In the genomic region with DNA sequence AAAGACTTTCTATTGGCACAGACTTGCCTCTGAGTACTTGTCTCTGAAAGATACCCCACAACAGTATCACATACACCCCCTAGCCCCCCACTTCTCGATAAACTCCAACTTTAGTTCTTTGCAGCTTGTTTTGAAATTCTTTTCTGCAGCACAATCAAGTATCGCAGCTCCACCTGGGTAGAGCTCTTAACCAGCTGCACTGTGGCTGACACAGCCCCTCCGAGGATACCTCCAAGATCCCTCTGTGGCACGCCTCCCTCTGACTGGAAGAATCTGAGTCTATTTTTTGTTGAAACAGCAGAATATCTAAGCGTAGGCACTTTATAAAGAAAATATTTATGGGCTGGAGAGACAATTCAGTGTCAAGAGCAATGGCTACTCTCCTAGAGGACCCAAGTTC, we compare ENCODE assay signal across 31 mouse cellular contexts. TPM values are rescaled to one million over a fixed set of nuclear protein-coding genes. Genes with fewer than 3 reads are reported as not detected.
"Had no signal": no experiment of that assay in that cellular context is flagged by ENCODE, and none has a peak within 500 bp of the region (broad histone marks: within the 10 kb centered on the region; RNA-seq: fewer than 3 reads in every experiment).

No protein-coding gene starts in this region.

- H3K27me3 ChIP-seq: heart, embryonic 13.5 days; heart, embryonic 15.5 days; hindbrain, embryonic 13.5 days; hindbrain, embryonic 15.5 days; kidney, embryonic 15.5 days; limb, embryonic 13.5 days; limb, embryonic 15.5 days had no signal

- H3K27ac ChIP-seq: heart, adult 2 months; heart, embryonic 13.5 days; heart, embryonic 15.5 days; hindbrain, embryonic 13.5 days; hindbrain, embryonic 15.5 days; hindbrain, postnatal 0 days; kidney, embryonic 15.5 days; kidney, postnatal 0 days; limb, embryonic 13.5 days; limb, embryonic 15.5 days had no signal

- H3K4me3 ChIP-seq: heart, adult 2 months; heart, embryonic 13.5 days; heart, embryonic 15.5 days; hindbrain, embryonic 13.5 days; hindbrain, embryonic 15.5 days; kidney, embryonic 15.5 days; limb, embryonic 13.5 days; limb, embryonic 15.5 days had no signal

- DNase-seq: gastrocnemius, postnatal 14 days; gastrocnemius, postnatal 36 days; heart, adult 11 months; heart, adult 2 months; heart, postnatal 14 days; heart, postnatal 36 days; kidney, adult 11 months; kidney, adult 2 months; kidney, adult 9 months; kidney, postnatal 14 days; kidney, postnatal 36 days; layer of hippocampus, adult 9-11 months; layer of hippocampus, postnatal 36 days; left cerebral cortex, postnatal 4 days had no signal

- H3K4me1 ChIP-seq: heart, embryonic 13.5 days; heart, embryonic 15.5 days; hindbrain, embryonic 13.5 days; hindbrain, embryonic 15.5 days; kidney, embryonic 15.5 days; limb, embryonic 13.5 days; limb, embryonic 15.5 days had no signal

- H3K36me3 ChIP-seq: heart, embryonic 13.5 days; heart, embryonic 15.5 days; hindbrain, embryonic 13.5 days; hindbrain, embryonic 15.5 days; kidney, embryonic 15.5 days; limb, embryonic 13.5 days; limb, embryonic 15.5 days had no signal

- ATAC-seq: hindbrain, postnatal 0 days; intestine, embryonic 16.5 days had no signal

RNA-seq across cellular contexts. Expression of a gene that starts 41.1 kb away (rescaled TPM):
- polyA plus RNA-seq: gonadal fat pad, adult 2 months; heart, embryonic 11.5 days; heart, embryonic 13.5 days; heart, embryonic 15.5 days; heart, postnatal 0 days; hindbrain, embryonic 11.5 days; hindbrain, embryonic 13.5 days; intestine, embryonic 14.5 days; intestine, embryonic 16.5 days; kidney, adult 2 months; kidney, embryonic 15.5 days; kidney, postnatal 0 days; large intestine, adult 2 months; limb, embryonic 11.5 days; limb, embryonic 13.5 days had no signal
